Mouse (Mus musculus) forebrain, postnatal 0 days (tissue): ENCODE data around the gene Pmm2. TPM values are rescaled to one million over a fixed set of nuclear protein-coding genes. Genes with fewer than 3 reads are reported as not detected.

Experiments used
- ATAC-seq: fragments of 200-750 bp; cut with Nextera tagmentation; 2 replicates; pipeline ENCODE4 v1.8.0; 2017; ENCODE audit warnings: mild to moderate bottlenecking, moderate library complexity
- DNase-seq: peaks from one replicate; pipeline ENCODE4 v3.0.0-alpha.2; 2015
- H3K27ac ChIP-seq: fragments of 300-500 bp; sonication (generic); 2 replicates; pipeline ENCODE4 v1.5.1; 2014; ENCODE audit warnings: low read depth, mild to moderate bottlenecking, antibody characterized with exemption, low read length, moderate library complexity, mixed read lengths
- H3K27me3 ChIP-seq: fragments of 300-500 bp; sonication (generic); 2 replicates; pipeline ENCODE4 v1.6.1; 2014; ENCODE audit warnings: mild to moderate bottlenecking, low read length, mixed read lengths; ENCODE audit not compliant: insufficient read depth
- H3K36me3 ChIP-seq: fragments of 300-500 bp; sonication (generic); 2 replicates; pipeline ENCODE4 v1.6.1; 2014; ENCODE audit warnings: mild to moderate bottlenecking, moderate library complexity; ENCODE audit not compliant: insufficient read depth
- H3K4me1 ChIP-seq: fragments of 300-500 bp; sonication (generic); 2 replicates; pipeline ENCODE4 v1.6.1; 2014; ENCODE audit warnings: antibody characterized with exemption; ENCODE audit not compliant: insufficient read depth
- H3K4me2 ChIP-seq: fragments of 300-500 bp; sonication (generic); 2 replicates; pipeline ENCODE4 v1.6.1; 2014; ENCODE audit warnings: low read depth, mild to moderate bottlenecking, moderate library complexity
- H3K4me3 ChIP-seq: fragments of 300-500 bp; sonication (generic); 2 replicates; pipeline ENCODE4 v1.5.1; 2014; ENCODE audit warnings: low read depth, low read length, mixed read lengths
- H3K9ac ChIP-seq: fragments of 300-500 bp; sonication (generic); 2 replicates; pipeline ENCODE4 v1.6.1; 2014; ENCODE audit warnings: mild to moderate bottlenecking
- H3K9me3 ChIP-seq: fragments of 300-500 bp; sonication (generic); 2 replicates; pipeline ENCODE4 v1.6.1; 2016; ENCODE audit warnings: low read length
- CTCF ChIP-seq: sonication (generic); IDR thresholded peaks from 2 replicates; pipeline ENCODE4 v1.5.1; 2016; ENCODE audit warnings: antibody characterized with exemption, control low read depth, low read depth
- WGBS: fragments of 180-500 bp; shearing (Covaris S2); extraction: QIAGEN DNeasy Blood & Tissue Kit; methylation state at CpG from one replicate; pipeline ENCODE4 v1.1.7; 2014; 5-methylcytosine and 5-hydroxymethylcytosine counted together
- polyA plus RNA-seq: library from polyadenylated mRNA; unstranded; fragments of >200 nt; fragmentation: Nextera tagmentation; extraction: Ambion mirVana; gene quantifications from 2 replicates; pipeline ENCODE4 v1.2.1, GENCODE M21; 2015
- total RNA-seq: library from RNA; depleted of rRNA; stranded (reverse); fragments of >200 nt; gene quantifications from 2 replicates; pipeline ENCODE4 v1.2.3, GENCODE M21; 2014

Pmm2 gene
- total and polyA plus RNA-seq, 2 experiments from 2014 or later = 27.3 to 32.0 TPM

DNA sequence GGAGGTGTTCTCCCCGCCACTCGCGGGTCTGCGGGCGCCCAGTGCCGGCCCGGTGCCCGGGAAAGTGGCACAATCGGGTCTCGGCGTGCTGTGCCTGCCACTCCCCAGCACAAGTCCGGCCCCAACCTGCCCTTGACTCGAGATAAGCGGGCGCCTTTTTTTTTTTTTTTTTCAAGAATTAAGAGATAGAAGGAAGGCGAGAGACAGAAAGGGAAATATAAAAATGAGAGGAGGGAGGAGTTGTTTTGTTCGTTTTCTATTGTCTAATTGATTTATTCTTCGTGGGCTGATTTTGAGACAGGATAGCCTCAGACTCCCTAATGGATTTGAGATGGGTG lies 34.8 kb downstream of the Pmm2 start:
- WGBS = under 1% methylated on average over 18 of the region's 18 CpGs
- Histone ChIP-seq H3K4me1 (peaks cover 25% of the 10 kb centered on the region), H3K27ac (peak overlapping the region; percentile 64), H3K9me3 (no peaks in the 10 kb centered on the region), H3K4me2 (peak overlapping the region; percentile 79), H3K27me3 (no peaks in the 10 kb centered on the region), H3K9ac (peak overlapping the region; percentile 76), H3K4me3 (peak overlapping the region; percentile 73), H3K36me3 (no peaks in the 10 kb centered on the region)
- TF ChIP-seq CTCF = no peak
- no peak for ATAC-seq
- no peak for DNase-seq

DNA sequence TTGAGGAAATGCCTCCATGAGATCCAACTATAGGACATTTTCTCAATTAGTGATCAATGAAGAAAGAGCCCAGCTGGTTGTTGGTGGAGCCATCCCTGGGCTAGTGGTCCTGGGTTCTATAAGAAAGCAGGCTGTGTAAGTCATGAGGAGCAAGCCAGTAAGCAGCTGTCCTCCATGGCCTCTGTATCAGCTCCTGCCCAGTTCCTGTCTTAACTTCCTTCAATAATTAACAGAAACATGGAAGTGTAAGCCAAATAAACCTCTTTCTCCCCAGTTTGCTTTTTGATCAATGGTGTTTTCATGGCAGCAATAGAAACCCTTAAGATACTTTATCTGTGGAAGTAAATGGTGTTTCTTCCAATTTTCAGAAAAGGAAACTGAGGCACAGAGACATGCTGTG lies 35.3 kb downstream of the Pmm2 start:
- DNase-seq = no peak
- TF ChIP-seq CTCF = no peak
- Histone ChIP-seq H3K4me2 (peak overlapping the region; percentile 79), H3K27ac (no peak overlapping the region), H3K36me3 (no peaks in the 10 kb centered on the region), H3K9ac (peak overlapping the region; percentile 76), H3K9me3 (no peaks in the 10 kb centered on the region), H3K4me1 (peaks cover 25% of the 10 kb centered on the region), H3K4me3 (no peak overlapping the region; the same call in 1 of the 2 replicates), H3K27me3 (no peaks in the 10 kb centered on the region)
- no peak for ATAC-seq

GRCm38 (mm10) chr16:8673343-8673742 lies 35.9 kb downstream of the Pmm2 start:
- Histone ChIP-seq H3K9ac (no peak overlapping the region), H3K9me3 (no peaks in the 10 kb centered on the region), H3K27ac (no peak overlapping the region), H3K4me2 (0 out of 2 replicates have a peak overlapping the region, but pooled peaks have one; percentile 79), H3K4me3 (no peak overlapping the region), H3K4me1 (peaks cover 25% of the 10 kb centered on the region), H3K36me3 (no peaks in the 10 kb centered on the region), H3K27me3 (no peaks in the 10 kb centered on the region)
- WGBS = 56% methylated on average over 6 of the region's 6 CpGs
- ATAC-seq (no peak), DNase-seq (no peak)
- TF ChIP-seq CTCF = no peak

DNA sequence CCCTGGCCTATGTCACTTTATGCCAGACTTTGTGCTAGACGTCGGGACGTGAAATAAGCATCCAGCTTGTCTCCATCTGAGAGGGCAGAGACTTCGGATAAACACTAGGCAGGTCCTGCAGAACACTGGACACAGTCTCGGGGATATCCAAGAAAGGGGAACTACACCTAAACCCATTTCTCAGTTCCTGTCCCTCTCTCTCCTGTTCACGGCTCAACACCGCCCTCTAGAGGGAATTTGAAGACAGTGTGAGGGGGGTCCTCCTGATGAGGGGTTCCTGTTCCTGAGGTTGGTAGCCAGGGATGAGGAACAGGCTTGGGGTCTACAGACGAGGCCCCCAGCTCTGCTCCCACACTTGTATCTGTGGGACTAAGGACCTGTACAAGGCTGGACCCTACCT lies 36.7 kb downstream of the Pmm2 start:
- DNase-seq (peak; percentile 80), ATAC-seq (peak; percentile 28; the same call in 1 of the 2 replicates)
- Histone ChIP-seq H3K4me3 (no peak overlapping the region), H3K27me3 (no peaks in the 10 kb centered on the region), H3K9me3 (no peaks in the 10 kb centered on the region), H3K36me3 (no peaks in the 10 kb centered on the region), H3K9ac (no peak overlapping the region), H3K4me1 (peaks cover 20% of the 10 kb centered on the region), H3K4me2 (no peak overlapping the region), H3K27ac (no peak overlapping the region)
- 4% methylated on average over 8 of the region's 8 CpGs for WGBS
- TF ChIP-seq CTCF = peak; percentile 92

DNA sequence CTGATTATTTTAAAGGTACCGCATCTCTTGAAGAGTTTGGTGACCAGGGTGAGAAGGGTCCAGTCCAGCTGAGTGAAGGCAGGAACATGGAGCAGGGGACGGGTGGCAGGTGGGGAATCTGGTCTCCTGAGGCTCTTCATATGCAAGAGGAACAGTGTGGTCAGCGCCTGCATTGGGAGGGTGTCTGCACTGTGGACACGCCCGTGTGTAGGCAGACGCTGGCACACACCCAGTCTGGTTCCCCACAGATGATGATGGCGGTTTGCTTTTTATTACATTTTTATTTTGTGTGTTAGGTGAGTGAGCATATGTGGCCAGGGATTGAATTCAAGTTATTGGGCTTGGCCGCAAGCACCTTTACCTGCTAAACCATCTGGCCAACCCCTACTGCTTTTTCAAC lies 38.1 kb downstream of the Pmm2 start:
- Histone ChIP-seq H3K9me3 (no peaks in the 10 kb centered on the region), H3K4me1 (peaks cover 8% of the 10 kb centered on the region), H3K4me3 (no peak overlapping the region), H3K4me2 (no peak overlapping the region), H3K9ac (no peak overlapping the region), H3K27me3 (no peaks in the 10 kb centered on the region), H3K27ac (no peak overlapping the region), H3K36me3 (no peaks in the 10 kb centered on the region)
- 84% methylated on average over 8 of the region's 8 CpGs for WGBS
- no peak for DNase-seq
- no peak for TF ChIP-seq CTCF
- ATAC-seq = no peak

- Histone ChIP-seq H3K9ac (no peak overlapping the region), H3K36me3 (no peaks in the 10 kb centered on the region), H3K27ac (no peak overlapping the region), H3K9me3 (no peaks in the 10 kb centered on the region), H3K4me3 (no peak overlapping the region), H3K27me3 (no peaks in the 10 kb centered on the region), H3K4me2 (no peak overlapping the region), H3K4me1 (peaks cover 4% of the 10 kb centered on the region; the same call in 1 of the 2 replicates)
- 75% methylated on average over 2 of the region's 2 CpGs for WGBS
- ATAC-seq (no peak), DNase-seq (no peak)
- no peak for TF ChIP-seq CTCF
These were observed 38.8 kb downstream of the Pmm2 start for GRCm38 (mm10) chr16:8676228-8676627.

GRCm38 (mm10) chr16:8676800-8677199 lies 39.3 kb downstream of the Pmm2 start:
- peaks cover 4% of the 10 kb centered on the region; the same call in 1 of the 2 replicates for H3K4me1 ChIP-seq
- peak; percentile 26; the same call in 1 of the 2 replicates for ATAC-seq
- peak; percentile 80 for DNase-seq
- no peak overlapping the region for H3K4me3 ChIP-seq
- peak; percentile 90 for TF ChIP-seq CTCF
- 49% methylated on average over 4 of the region's 4 CpGs for WGBS
- H3K4me2 ChIP-seq = no peak overlapping the region
- H3K27me3 ChIP-seq = no peaks in the 10 kb centered on the region
- no peaks in the 10 kb centered on the region for H3K9me3 ChIP-seq
- H3K27ac ChIP-seq = no peak overlapping the region
- H3K9ac ChIP-seq = no peak overlapping the region
- no peaks in the 10 kb centered on the region for H3K36me3 ChIP-seq

DNA sequence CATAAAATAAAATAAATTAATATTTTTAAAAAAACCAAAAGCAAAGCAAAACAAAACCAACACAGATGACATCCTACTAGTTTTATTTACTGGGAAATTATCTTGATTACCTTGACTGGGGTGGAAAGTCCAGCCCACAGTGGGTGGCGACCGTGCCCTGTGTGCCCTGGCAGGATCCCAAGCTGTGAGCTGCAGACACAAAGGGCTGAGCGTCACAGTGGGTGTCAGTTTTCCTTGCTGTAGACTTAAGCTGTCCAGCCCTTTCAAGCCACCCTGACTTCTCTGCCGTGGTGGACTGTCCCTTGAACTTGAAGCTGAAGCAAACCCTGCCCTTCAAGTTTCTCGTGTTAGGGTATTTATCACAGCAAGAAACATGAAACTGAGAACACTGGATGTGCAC lies 40.6 kb downstream of the Pmm2 start:
- no peak for TF ChIP-seq CTCF
- H3K27me3 ChIP-seq = no peaks in the 10 kb centered on the region
- WGBS = 33% methylated on average over 5 of the region's 5 CpGs
- no peaks in the 10 kb centered on the region for H3K9me3 ChIP-seq
- no peak overlapping the region for H3K27ac ChIP-seq
- no peak for DNase-seq
- no peaks in the 10 kb centered on the region for H3K36me3 ChIP-seq
- no peak overlapping the region for H3K4me2 ChIP-seq
- H3K4me1 ChIP-seq = no peaks in the 10 kb centered on the region
- ATAC-seq = no peak
- no peak overlapping the region for H3K9ac ChIP-seq
- H3K4me3 ChIP-seq = no peak overlapping the region
